Mouse (Mus musculus) kidney, adult 2 months (tissue): ENCODE measurements around the gene Rin2.

Source experiments
- CTCF ChIP-seq: fragments of 200-500 bp; conservative IDR thresholded peaks from 2 replicates; pipeline ENCODE4 v1.5.1; 2011; ENCODE audit warnings: low read depth, mild to moderate bottlenecking, control low read depth, low read length, moderate library complexity, mixed read lengths; ENCODE audit not compliant: insufficient read depth, insufficient read length
- POLR2A ChIP-seq: fragments of 200-500 bp; IDR thresholded peaks from one replicate; pipeline ENCODE4 v1.6.1; 2011; ENCODE audit warnings: low read depth, low read length, control low read depth

- TF ChIP-seq CTCF: peak; percentile 58
- TF ChIP-seq POLR2A: peak; percentile 37
These were observed 228.3 kb downstream of the Rin2 start for GRCm38 (mm10) chr2:145903061-145903901.
